Mouse (Mus musculus): ENCODE results near the gene Sap18b.

DNA sequence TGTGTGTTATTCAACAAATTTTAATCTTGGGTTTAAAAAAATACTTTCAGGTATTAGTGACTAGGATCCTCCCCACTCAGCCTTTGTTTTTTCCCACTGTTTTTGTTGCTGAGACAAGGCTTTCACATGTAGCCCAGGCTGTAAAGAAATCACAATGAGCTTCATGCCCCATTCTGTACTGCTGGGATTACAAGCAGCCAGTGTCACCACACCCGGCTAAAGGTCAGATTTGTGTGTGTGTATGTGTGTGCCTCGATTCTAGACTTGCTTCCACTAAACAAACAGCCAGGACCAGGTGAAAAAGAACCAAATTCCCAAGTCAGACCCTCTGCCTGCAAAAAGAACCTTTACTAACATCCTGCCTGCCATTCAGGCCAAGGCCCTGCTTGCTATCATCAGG lies 19.7 kb upstream of the Sap18b start:
- TF ChIP-seq CTCF (IDR thresholded peaks at IDR 0.05; ENCODE audit: low read depth, low read length): no peak
- TF ChIP-seq POLR2A (IDR thresholded peaks at IDR 0.05; ENCODE audit: extremely low read depth, insufficient read depth, low read length): no peak

All from liver, adult 2 months (tissue).